8 mouse cellular contexts compared by ENCODE assay signal in genomic region chr12:90737932-90738331, GRCm38 (mm10). TPM values are rescaled to one million over a fixed set of nuclear protein-coding genes. Genes with fewer than 3 reads are reported as not detected.
DNase-seq lines count a peak whose midpoint lies in the region; ATAC-seq and TF ChIP-seq lines count a peak whose summit lies in the region.

No protein-coding gene starts in this region.

- TF ChIP-seq POLR2A in cerebellum, adult 2 months (IDR thresholded peaks at IDR 0.05; ENCODE audit: borderline replicate concordance, insufficient read depth, low read length), result peak; percentile 25; the same call in 1 of the 2 replicates

- peak; percentile 4 for DNase-seq in adrenal gland, adult 2 months
- no peak for DNase-seq in adrenal gland, postnatal 4 days (ENCODE audit: low spot score in 2 of 2)
- no peak for DNase-seq in lung, postnatal 25 days (ENCODE audit: low spot score)
- DNase-seq in cerebellum, adult 2 months, result peak; percentile 59 to 62
- DNase-seq in heart, postnatal 4 days, result peak; percentile 14
- DNase-seq in spleen, postnatal 10 days (ENCODE audit: low spot score in 2 of 2), result no peak

- TF ChIP-seq CTCF in cerebellum, adult 2 months (IDR thresholded peaks at IDR 0.05; ENCODE audit: borderline replicate concordance, insufficient read depth, low read depth, low read length), result no peak

- H3K36me3 ChIP-seq in lung, embryonic 15.5 days, result no peaks in the 10 kb centered on the region
- H3K36me3 ChIP-seq in stomach, embryonic 14.5 days (ENCODE audit: control insufficient read depth, insufficient read depth, low read length), result no peaks in the 10 kb centered on the region

- no peaks in the 10 kb centered on the region for H3K9me3 ChIP-seq in lung, embryonic 15.5 days
- no peaks in the 10 kb centered on the region for H3K9me3 ChIP-seq in stomach, embryonic 14.5 days (ENCODE audit: control insufficient read depth, low read depth, low read length)

- ATAC-seq in lung, embryonic 15.5 days (ENCODE audit: borderline replicate concordance, extremely low read depth, low FRiP score, low TSS enrichment), result 0 out of 2 replicates have a peak, but pooled peaks have one; percentile 40
- ATAC-seq in stomach, embryonic 14.5 days (ENCODE audit: insufficient number of reproducible peaks, insufficient read depth, low FRiP score, low read depth), result no peak

- no peak overlapping the region for H3K27ac ChIP-seq in lung, embryonic 15.5 days
- H3K27ac ChIP-seq in cerebellum, adult 2 months (ENCODE audit: insufficient read depth, low read length), result no peak overlapping the region
- H3K27ac ChIP-seq in stomach, embryonic 14.5 days (ENCODE audit: low read length), result no peak overlapping the region

- H3K4me1 ChIP-seq in lung, embryonic 15.5 days, result peaks cover 13% of the 10 kb centered on the region; the same call in 1 of the 2 replicates
- H3K4me1 ChIP-seq in cerebellum, adult 2 months (ENCODE audit: control insufficient read depth, insufficient read depth, low read length), result no peaks in the 10 kb centered on the region; the same call in 1 of the 2 replicates
- no peaks in the 10 kb centered on the region for H3K4me1 ChIP-seq in stomach, embryonic 14.5 days (ENCODE audit: control insufficient read depth, insufficient read depth, low read length)

- H3K9ac ChIP-seq in lung, embryonic 15.5 days, result no peak overlapping the region
- no peak overlapping the region for H3K9ac ChIP-seq in stomach, embryonic 14.5 days (replicated peaks; ENCODE audit: low read depth, low read length)

- H3K27me3 ChIP-seq in lung, embryonic 15.5 days, result no peaks in the 10 kb centered on the region
- H3K27me3 ChIP-seq in cerebellum, adult 2 months (ENCODE audit: control insufficient read depth, insufficient read depth, low read length), result no peaks in the 10 kb centered on the region
- no peaks in the 10 kb centered on the region for H3K27me3 ChIP-seq in stomach, embryonic 14.5 days (ENCODE audit: control insufficient read depth, insufficient read depth, low read length)

- WGBS in lung, embryonic 15.5 days, result 73% methylated on average over 13 of the region's 13 CpGs
- WGBS in cerebellum, adult 2 months, result 51% methylated on average over 13 of the region's 13 CpGs
- WGBS in stomach, embryonic 14.5 days, result 73% methylated on average over 13 of the region's 13 CpGs

- H3K4me2 ChIP-seq in lung, embryonic 15.5 days, result peak overlapping the region; percentile 49
- H3K4me2 ChIP-seq in stomach, embryonic 14.5 days (replicated peaks; ENCODE audit: low read depth, low read length), result peak overlapping the region; percentile 29; the same call in 1 of the 2 replicates

- H3K4me3 ChIP-seq in lung, embryonic 15.5 days, result peak overlapping the region; percentile 28
- peak overlapping the region; percentile 50 for H3K4me3 ChIP-seq in cerebellum, adult 2 months (replicated peaks; ENCODE audit: insufficient read depth, low read depth, low read length)
- H3K4me3 ChIP-seq in stomach, embryonic 14.5 days (ENCODE audit: low read depth, low read length), result peak overlapping the region; percentile 17; the same call in 1 of the 2 replicates

RNA-seq across cellular contexts. Expression of gene Dio2, which starts 0.3 kb away (rescaled TPM):
- 10 to 100 TPM; 46.8 to 47.1 TPM for total RNA-seq in adrenal gland, adult 2 months (2021)
- 0.44 and 0.70 TPM in 2 replicates for polyA plus RNA-seq in adrenal gland, adult 2 months (2012; rRNA removed)
- total RNA-seq in adrenal gland, postnatal 4 days (2021), result 1 to 10 TPM; 3.2 to 6.4 TPM
- polyA plus RNA-seq in lung, embryonic 15.5 days (2015; fragmentation: Nextera tagmentation; extraction: Ambion mirVana), result 0.44 and 0.69 TPM in 2 replicates
- polyA plus RNA-seq in cerebellum, adult 2 months (2012; rRNA removed), result 11.9 and 12.4 TPM in 2 replicates
- total RNA-seq in heart, postnatal 4 days (2021), result 1 to 10 TPM; 3.1 to 3.9 TPM
- 0.77 and 1.1 TPM in 2 replicates for polyA plus RNA-seq in stomach, embryonic 14.5 days (2014; fragmentation: Nextera tagmentation; extraction: Ambion mirVana)

Comparison
In these comparisons a context has a peak if more than half of its experiments do, and no peak if none do; other contexts are left out.
1. DNase-seq: peak in adrenal gland, adult 2 months (single experiment), cerebellum, adult 2 months (2 of 2) and heart, postnatal 4 days (single experiment); none in adrenal gland, postnatal 4 days (0 of 2), lung, postnatal 25 days (single experiment) and spleen, postnatal 10 days (0 of 2).
2. Peak in every context shown above with its lines, with median percentiles within 50 percentile points of each other: H3K4me3 ChIP-seq.